Mouse (Mus musculus) ES-E14 (cell line): ENCODE results near the gene Zfp367. TPM values are rescaled to one million over a fixed set of nuclear protein-coding genes. Genes with fewer than 3 reads are reported as not detected.
A peak's percentile ranks its signal among the peaks of the same experiment; 100 is the strongest.

Experiments used
- DNase-seq: peaks from one replicate; pipeline ENCODE4 v3.0.0-alpha.2; 2013; ENCODE audit warnings: low read depth, low spot score
- H3K27ac ChIP-seq: 2 replicates; pipeline ENCODE4 v1.5.1; 2012; ENCODE audit warnings: low read depth, mild to moderate bottlenecking, low read length, moderate library complexity, mixed read lengths; ENCODE audit not compliant: poor library complexity, insufficient read depth, severe bottlenecking
- H3K36me3 ChIP-seq: 2 replicates; pipeline ENCODE4 v1.6.1; 2012; ENCODE audit warnings: mild to moderate bottlenecking, low read length, moderate library complexity, mixed read lengths; ENCODE audit not compliant: control insufficient read depth, poor library complexity, insufficient read depth, severe bottlenecking
- H3K4me1 ChIP-seq, 2 experiments: fragments of 150-350 bp in 1 of 2; sonication (generic) in 1 of 2; 2 replicates each; pipeline ENCODE4 v1.6.1; 2012; ENCODE audit warnings: low read length in 2 of 2, mild to moderate bottlenecking in 1 of 2, mixed read lengths in 1 of 2; ENCODE audit not compliant: control insufficient read depth in 2 of 2, insufficient read depth in 2 of 2, poor library complexity in 1 of 2
- H3K4me3 ChIP-seq, 2 experiments: fragments of 150-350 bp in 1 of 2; sonication (generic) in 1 of 2; 2 replicates each; pipeline ENCODE4 v1.5.1; 2012; ENCODE audit warnings: low read length in 2 of 2, low read depth in 1 of 2, mild to moderate bottlenecking in 1 of 2, mixed read lengths in 1 of 2; ENCODE audit not compliant: insufficient read depth in 1 of 2, poor library complexity in 1 of 2, severe bottlenecking in 1 of 2
- H3K9ac ChIP-seq: 2 replicates; pipeline ENCODE4 v1.6.1; 2012; ENCODE audit warnings: low read depth, mild to moderate bottlenecking, low read length, mixed read lengths; ENCODE audit not compliant: poor library complexity, insufficient read depth, severe bottlenecking
- H3K9me3 ChIP-seq: fragments of 150-350 bp; sonication (generic); 2 replicates; pipeline ENCODE4 v1.6.1; 2012; ENCODE audit warnings: low read depth, mild to moderate bottlenecking, low read length; ENCODE audit not compliant: control insufficient read depth, insufficient read depth
- CHD2 ChIP-seq: IDR thresholded peaks from 2 replicates; pipeline ENCODE4 v1.6.1; 2014; ENCODE audit warnings: mild to moderate bottlenecking, low read depth, low read length, inconsistent platforms
- HCFC1 ChIP-seq: IDR thresholded peaks from 2 replicates; pipeline ENCODE4 v1.6.1; 2012; ENCODE audit warnings: low read length, inconsistent platforms, borderline replicate concordance; ENCODE audit not compliant: insufficient read depth
- MAFK ChIP-seq: IDR thresholded peaks from 2 replicates; pipeline ENCODE4 v1.6.1; 2014; ENCODE audit warnings: mild to moderate bottlenecking, low read depth, low read length, inconsistent platforms; ENCODE audit not compliant: insufficient read depth
- ZC3H11A ChIP-seq: IDR thresholded peaks from 2 replicates; pipeline ENCODE4 v1.6.1; 2012; ENCODE audit warnings: low read depth, mild to moderate bottlenecking, inconsistent platforms, low read length, borderline replicate concordance
- ZNF384 ChIP-seq: IDR thresholded peaks from 2 replicates; pipeline ENCODE4 v1.6.1; 2012; ENCODE audit warnings: low read depth, low read length, inconsistent platforms
- in situ Hi-C, 2 experiments: fragments of 600-800 bp; cut with MboI; formaldehyde crosslinking; loops; one replicate each; pipeline ENCODE4 v1.15.1; 2025; ENCODE audit warnings: low sequenced_read_pairs in 2 of 2, inconsistent platforms in 1 of 2; ENCODE audit not compliant: unreplicated experiment in 2 of 2
- total RNA-seq: library from RNA; depleted of rRNA; stranded (reverse); fragments of 300-350 nt; gene quantifications from 2 replicates; pipeline ENCODE4 v1.2.3, GENCODE M21; 2012

Gene Zfp367
- total RNA-seq, 1 experiment, result 18.0 TPM

DNA sequence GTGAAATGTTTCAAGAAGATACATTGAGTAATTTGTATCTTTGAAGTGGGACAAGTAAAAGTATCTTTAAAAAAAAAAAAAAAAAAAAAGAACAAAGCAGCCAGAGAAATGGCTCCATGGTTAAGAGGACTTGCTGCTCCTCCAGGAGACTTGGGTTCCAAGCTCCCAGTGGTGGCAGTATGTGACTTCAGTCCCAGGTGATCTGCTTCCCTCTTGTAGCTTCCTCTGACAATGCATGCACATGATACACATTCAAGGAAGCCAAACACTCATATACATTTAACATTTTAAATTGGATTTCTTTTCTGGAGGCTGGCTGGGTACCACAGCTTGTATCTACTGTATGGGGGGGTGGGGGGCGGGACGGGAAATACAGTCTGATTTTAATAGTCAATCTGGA lies 1.6 kb upstream of the Zfp367 start:
- TF ChIP-seq ZNF384, result no peak
- no peak for TF ChIP-seq CHD2
- no peak for TF ChIP-seq MAFK
- no peak for TF ChIP-seq ZC3H11A
- TF ChIP-seq HCFC1, result no peak
- in situ Hi-C loops, result no loop called here
- no peaks in the 10 kb centered on the region for H3K9me3 ChIP-seq
- H3K4me1 ChIP-seq, result peaks cover 6 to 9% of the 10 kb centered on the region in 2 experiments; a peak in 2 of 4 replicates
- peaks cover 3% of the 10 kb centered on the region; the same call in 1 of the 2 replicates for H3K36me3 ChIP-seq
- DNase-seq, result no peak
- H3K4me3 ChIP-seq, result no peak overlapping the region
- H3K9ac ChIP-seq, result no peak overlapping the region
- peak overlapping the region; percentile 42; the same call in 1 of the 2 replicates for H3K27ac ChIP-seq

DNA sequence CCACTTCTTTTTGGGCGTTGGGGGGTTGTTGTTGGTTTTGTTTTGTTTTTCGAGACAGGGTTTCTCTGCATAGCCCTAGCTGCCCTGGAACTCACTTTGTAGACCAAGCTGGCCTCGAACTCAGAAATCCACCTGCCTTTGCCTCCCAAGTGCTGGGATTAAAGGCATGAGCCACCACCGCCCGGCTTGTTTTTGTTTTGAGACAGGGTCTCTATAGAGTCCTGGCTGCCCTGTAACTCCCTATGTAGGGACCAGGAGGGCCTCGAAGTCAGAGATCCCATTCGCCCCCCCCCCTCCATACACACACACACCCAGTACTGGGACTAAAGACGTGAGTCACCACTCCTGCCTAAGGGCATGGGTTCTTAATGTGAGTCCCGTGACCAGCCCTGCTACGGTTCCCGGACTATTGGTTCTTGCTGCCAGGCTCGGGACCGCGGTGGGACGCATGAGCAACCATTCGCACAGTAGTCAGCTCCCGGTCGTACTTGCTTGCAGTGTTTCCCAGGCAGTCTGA lies 807 bp upstream of the Zfp367 start:
- in situ Hi-C loops, result no loop called here
- H3K9ac ChIP-seq, result peak overlapping the region; percentile 57
- peaks cover 9 to 12% of the 10 kb centered on the region in 2 experiments; a peak in 2 of 4 replicates for H3K4me1 ChIP-seq
- no peak for TF ChIP-seq MAFK
- TF ChIP-seq CHD2, result no peak
- TF ChIP-seq ZC3H11A, result no peak
- no peak for TF ChIP-seq ZNF384
- no peak for TF ChIP-seq HCFC1
- DNase-seq, result peak; percentile 45
- H3K9me3 ChIP-seq, result no peaks in the 10 kb centered on the region
- peaks cover 3% of the 10 kb centered on the region; the same call in 1 of the 2 replicates for H3K36me3 ChIP-seq
- H3K27ac ChIP-seq, result peak overlapping the region; percentile 89
- peak overlapping the region; percentile 32 to 53 for H3K4me3 ChIP-seq

GRCm38 (mm10) chr13:64152671-64153082 lies 325 bp downstream of the Zfp367 start:
- DNase-seq, result no peak
- peak overlapping the region; percentile 90 to 94 for H3K4me3 ChIP-seq
- in situ Hi-C loops, result no loop called here
- no peaks in the 10 kb centered on the region for H3K9me3 ChIP-seq
- peak overlapping the region; percentile 96 for H3K27ac ChIP-seq
- peak overlapping the region; percentile 93 for H3K9ac ChIP-seq
- TF ChIP-seq MAFK (no peak), HCFC1 (no peak), ZC3H11A (no peak), CHD2 (no peak), ZNF384 (no peak)
- H3K36me3 ChIP-seq, result peaks cover 3% of the 10 kb centered on the region; the same call in 1 of the 2 replicates
- H3K4me1 ChIP-seq, result peaks cover 9 to 14% of the 10 kb centered on the region in 2 experiments; a peak in 2 of 4 replicates

DNA sequence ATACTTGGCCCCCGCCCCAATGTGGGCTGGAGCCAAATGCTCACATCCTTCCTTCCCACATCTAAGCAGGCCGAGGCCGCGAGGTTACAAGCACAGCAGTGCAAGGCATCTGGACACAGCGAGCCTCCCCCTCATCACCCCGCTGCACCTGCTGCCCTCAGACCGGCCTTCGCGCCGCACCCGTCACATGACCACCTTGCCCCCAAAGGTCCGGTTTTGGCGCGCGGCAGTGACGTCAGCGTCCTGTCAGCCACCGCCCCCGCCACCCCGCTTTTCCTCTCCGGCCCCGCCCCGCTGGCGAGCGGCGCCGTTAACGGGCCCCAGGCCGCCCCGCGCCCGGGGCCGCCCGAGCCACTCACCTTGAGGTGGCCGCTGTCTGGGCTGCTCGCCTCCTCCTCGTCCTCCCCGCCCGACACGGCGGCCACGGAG lies 747 bp downstream of the Zfp367 start:
- Histone ChIP-seq H3K4me1 (peaks cover 9 to 14% of the 10 kb centered on the region in 2 experiments; a peak in 2 of 4 replicates), H3K9ac (peak overlapping the region; percentile 93), H3K27ac (peak overlapping the region; percentile 96), H3K36me3 (peaks cover 3% of the 10 kb centered on the region; the same call in 1 of the 2 replicates), H3K4me3 (peak overlapping the region; percentile 90 to 94), H3K9me3 (no peaks in the 10 kb centered on the region)
- in situ Hi-C loops, result no loop called here
- no peak for TF ChIP-seq MAFK
- no peak for TF ChIP-seq ZC3H11A
- no peak for TF ChIP-seq CHD2
- TF ChIP-seq ZNF384, result no peak
- TF ChIP-seq HCFC1, result peak; percentile 68; the same call in 1 of the 2 replicates
- DNase-seq, result peak; percentile 65
